Mouse (Mus musculus) thymus, adult 2 months (tissue): Measurements from ENCODE around the gene Gpr156. TPM values are rescaled to one million over a fixed set of nuclear protein-coding genes. Genes with fewer than 3 reads are reported as not detected.

Source experiments
- DNase-seq: peaks from one replicate; pipeline ENCODE4 v3.0.0; 2021
- H3K27ac ChIP-seq: fragments of 200-500 bp; 2 replicates; pipeline ENCODE4 v1.5.1; 2012; ENCODE audit warnings: low read length, control low read depth; ENCODE audit not compliant: control insufficient read depth, insufficient read depth
- H3K27me3 ChIP-seq: fragments of 200-500 bp; 2 replicates; pipeline ENCODE4 v1.6.1; 2012; ENCODE audit warnings: mild to moderate bottlenecking, low read length, moderate library complexity, mixed read lengths; ENCODE audit not compliant: control insufficient read depth, insufficient read depth
- H3K36me3 ChIP-seq: fragments of 200-500 bp; 2 replicates; pipeline ENCODE4 v1.6.1; 2012; ENCODE audit warnings: mild to moderate bottlenecking, low read length, moderate library complexity; ENCODE audit not compliant: control insufficient read depth, insufficient read depth
- H3K4me1 ChIP-seq: fragments of 200-500 bp; replicated peaks from 2 replicates; pipeline ENCODE4 v1.6.1; 2012; ENCODE audit warnings: low read length; ENCODE audit not compliant: control insufficient read depth, insufficient read depth
- H3K4me3 ChIP-seq: fragments of 200-500 bp; 2 replicates; pipeline ENCODE4 v1.5.1; 2012; ENCODE audit warnings: mild to moderate bottlenecking, low read length, control low read depth, moderate library complexity; ENCODE audit not compliant: control insufficient read depth, insufficient read depth
- CTCF ChIP-seq: fragments of 200-500 bp; IDR thresholded peaks from 2 replicates; pipeline ENCODE4 v1.5.1; 2012; ENCODE audit warnings: mild to moderate bottlenecking, control low read depth, low read length, moderate library complexity, borderline replicate concordance; ENCODE audit not compliant: control insufficient read depth, poor library complexity, insufficient read depth; ENCODE audit errors: extremely low read depth
- POLR2A ChIP-seq: fragments of 200-500 bp; IDR thresholded peaks from 2 replicates; pipeline ENCODE4 v1.6.1; 2012; ENCODE audit warnings: mild to moderate bottlenecking, low read length, control low read depth, moderate library complexity; ENCODE audit not compliant: control insufficient read depth, poor library complexity, insufficient read depth; ENCODE audit errors: extremely low read depth
- whole genome bisulfite sequencing: fragments of 180-500 bp; shearing (Covaris S2); methylation state at CpG from one replicate; pipeline ENCODE4 v1.1.7; 2018; 5-methylcytosine and 5-hydroxymethylcytosine counted together
- polyA plus RNA-seq: library from polyadenylated mRNA; depleted of rRNA; stranded (reverse); fragments of >200 nt; gene quantifications from 2 replicates; pipeline ENCODE4 v1.2.3, GENCODE M21; 2012

Gpr156 gene
- polyA plus RNA-seq, 1 experiment: 0.09 TPM

DNA sequence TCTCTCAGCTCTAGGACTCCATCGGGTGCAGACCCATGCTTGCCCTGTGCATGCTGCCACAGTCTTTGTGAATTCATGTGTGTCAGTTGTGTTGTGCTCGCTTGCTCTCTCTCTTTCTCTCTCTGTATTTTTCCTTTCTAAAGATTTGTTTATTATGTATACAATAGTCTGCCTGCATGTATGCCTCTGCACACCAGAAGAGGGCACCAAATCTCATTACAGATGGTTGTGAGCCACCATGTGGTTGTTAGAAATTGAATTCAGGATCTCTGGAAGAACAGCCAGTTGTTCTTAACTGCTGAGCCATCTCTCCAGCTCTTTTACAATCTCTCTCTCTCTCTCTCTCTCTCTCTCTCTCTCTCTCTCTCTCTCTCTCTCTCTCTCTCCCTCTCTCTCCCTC, 18.6 kb downstream of the Gpr156 start:
- H3K27ac ChIP-seq: no peak overlapping the region
- TF ChIP-seq POLR2A: no peak
- TF ChIP-seq CTCF: no peak
- no peak overlapping the region for H3K4me3 ChIP-seq
- WGBS: 89% methylated on average over 2 of the region's 2 CpGs
- H3K36me3 ChIP-seq: no peaks in the 10 kb centered on the region
- DNase-seq: no peak
- no peaks in the 10 kb centered on the region; the same call in 1 of the 2 replicates for H3K4me1 ChIP-seq
- H3K27me3 ChIP-seq: no peaks in the 10 kb centered on the region

DNA sequence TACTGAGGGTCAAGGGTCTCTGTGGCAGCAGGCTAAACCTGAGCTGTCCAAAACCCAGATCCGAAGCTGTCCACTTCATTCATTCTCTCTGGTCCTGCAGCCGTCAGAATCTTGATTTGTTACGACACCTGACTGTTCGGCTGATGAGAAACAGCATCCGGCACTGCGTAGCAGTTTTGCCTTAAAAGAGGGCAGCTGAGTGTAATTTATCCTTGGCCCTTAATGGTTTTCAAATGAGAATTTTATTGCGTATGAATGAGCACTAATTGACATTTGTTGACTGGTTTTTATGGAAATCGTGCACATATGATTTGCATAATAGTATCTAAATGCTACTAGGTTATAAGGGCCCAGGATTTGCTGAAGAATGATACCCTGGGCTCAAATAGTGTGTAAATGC, 21.0 kb downstream of the Gpr156 start:
- no peaks in the 10 kb centered on the region for H3K27me3 ChIP-seq
- H3K36me3 ChIP-seq: no peaks in the 10 kb centered on the region
- H3K4me1 ChIP-seq: no peaks in the 10 kb centered on the region; the same call in 1 of the 2 replicates
- H3K27ac ChIP-seq: no peak overlapping the region
- 94% methylated on average over 8 of the region's 8 CpGs for WGBS
- TF ChIP-seq POLR2A: no peak
- no peak for TF ChIP-seq CTCF
- no peak for DNase-seq
- H3K4me3 ChIP-seq: no peak overlapping the region

DNA sequence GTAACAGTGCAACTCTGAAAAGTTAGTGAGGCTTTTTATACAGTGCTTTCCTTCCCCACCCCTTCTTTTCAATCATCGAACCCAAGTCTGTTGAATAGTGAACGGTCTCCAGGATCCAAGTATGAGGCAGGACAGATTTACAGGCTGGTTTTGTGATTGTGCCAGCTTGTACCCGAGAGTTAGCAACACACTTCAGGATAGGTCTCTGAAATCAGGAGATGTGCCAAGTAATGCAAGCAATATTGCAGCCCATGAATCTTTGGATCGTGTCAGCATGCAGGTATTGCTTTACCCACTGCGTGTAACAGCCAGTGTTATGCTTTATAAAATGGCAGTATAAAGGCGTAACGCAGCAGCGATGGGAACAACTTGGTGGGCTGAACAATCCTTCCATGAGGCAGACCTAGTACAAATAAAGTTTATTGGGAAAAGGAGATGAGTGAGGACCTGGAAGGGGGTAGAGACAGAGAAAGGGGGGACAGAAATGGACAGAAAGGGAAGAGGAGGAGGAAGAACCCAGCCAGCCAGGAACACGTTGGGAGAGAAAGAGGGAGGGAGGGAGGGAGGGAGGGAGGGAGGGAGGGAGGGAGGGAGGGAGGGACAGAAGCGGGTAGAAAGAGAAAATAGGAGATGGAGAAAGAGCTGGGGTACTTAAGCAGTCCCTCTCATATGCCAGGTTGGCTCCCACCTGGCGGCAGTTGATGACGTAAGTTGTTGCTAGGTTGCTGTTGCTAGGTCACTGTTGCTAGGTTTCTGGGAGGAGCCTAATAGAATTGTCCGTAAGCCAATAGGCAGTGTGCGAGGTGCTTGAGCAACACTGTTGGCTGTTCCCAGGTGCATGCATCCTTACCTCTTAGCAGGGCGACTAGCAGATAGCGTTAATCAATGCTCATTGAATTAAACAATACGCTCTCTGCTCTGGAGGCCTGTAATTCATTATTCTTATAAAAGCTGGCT, 22.1 kb downstream of the Gpr156 start:
- no peak overlapping the region for H3K27ac ChIP-seq
- H3K4me1 ChIP-seq: no peaks in the 10 kb centered on the region; the same call in 1 of the 2 replicates
- no peak for TF ChIP-seq CTCF
- TF ChIP-seq POLR2A: no peak
- DNase-seq: no peak
- no peak overlapping the region for H3K4me3 ChIP-seq
- no peaks in the 10 kb centered on the region for H3K27me3 ChIP-seq
- WGBS: 91% methylated on average over 16 of the region's 17 CpGs
- no peaks in the 10 kb centered on the region for H3K36me3 ChIP-seq

DNA sequence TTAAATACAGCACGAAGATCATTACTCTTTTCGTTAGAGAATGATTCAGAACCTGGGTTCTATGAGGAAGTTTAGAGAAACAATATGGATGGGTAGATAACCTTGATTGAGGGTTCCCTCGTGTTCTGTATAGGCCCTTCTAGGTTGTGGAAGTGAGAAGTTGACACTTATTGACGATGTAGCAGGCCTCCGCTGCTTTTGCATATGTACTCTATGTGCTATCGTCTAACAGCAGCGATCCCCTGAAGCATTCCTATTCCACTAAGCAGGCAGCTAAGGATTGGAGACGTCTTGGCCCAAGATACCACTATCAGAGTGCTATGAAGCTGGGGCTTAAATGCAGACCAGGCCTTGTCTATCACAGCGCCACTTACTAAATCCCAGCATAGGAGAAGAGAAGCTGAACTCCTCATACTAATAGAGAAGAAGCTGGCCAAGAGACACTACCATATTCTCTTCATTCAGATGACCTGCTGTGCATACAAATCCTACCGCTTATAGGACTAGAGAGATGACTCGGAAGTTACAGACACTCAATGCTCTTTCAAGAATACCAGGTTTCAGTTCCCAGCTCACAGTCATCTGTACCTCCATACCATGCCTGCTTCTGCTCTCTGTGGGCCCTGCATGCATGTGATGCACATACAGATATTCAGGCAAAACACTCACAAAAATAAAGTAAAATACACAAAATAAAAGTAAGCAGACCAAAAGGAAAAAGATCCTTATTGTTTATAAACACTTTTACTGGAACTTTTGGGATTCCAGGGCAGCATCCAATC, 23.0 kb downstream of the Gpr156 start:
- Histone ChIP-seq H3K4me3 (no peak overlapping the region), H3K4me1 (no peaks in the 10 kb centered on the region; the same call in 1 of the 2 replicates), H3K36me3 (no peaks in the 10 kb centered on the region), H3K27ac (no peak overlapping the region), H3K27me3 (no peaks in the 10 kb centered on the region)
- TF ChIP-seq CTCF: no peak
- TF ChIP-seq POLR2A: no peak
- WGBS: 85% methylated on average over 11 of the region's 11 CpGs
- no peak for DNase-seq

DNA sequence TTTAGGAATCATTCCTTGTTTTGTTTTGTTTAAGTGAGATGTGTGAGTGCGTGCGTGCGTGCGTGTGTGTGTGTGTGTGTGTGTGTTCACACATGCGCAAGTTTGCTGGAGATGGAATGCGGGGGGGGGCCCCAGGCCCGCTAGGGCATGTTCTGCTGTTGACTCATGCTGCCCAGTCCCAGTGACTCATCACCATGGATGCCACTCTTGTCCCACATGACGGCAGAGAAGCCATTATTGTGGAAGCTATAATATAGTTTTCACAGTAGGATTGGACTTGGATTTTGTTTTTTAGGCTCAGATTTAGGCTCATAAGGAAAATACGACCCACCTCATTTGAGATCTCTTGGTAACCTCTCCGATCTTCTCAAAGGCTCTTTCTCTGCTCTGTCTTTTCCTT, 24.0 kb downstream of the Gpr156 start:
- no peak for DNase-seq
- Histone ChIP-seq H3K27me3 (no peaks in the 10 kb centered on the region), H3K4me1 (no peaks in the 10 kb centered on the region; the same call in 1 of the 2 replicates), H3K4me3 (no peak overlapping the region), H3K36me3 (no peaks in the 10 kb centered on the region), H3K27ac (no peak overlapping the region)
- TF ChIP-seq POLR2A (no peak), CTCF (no peak)
- 97% methylated on average over 10 of the region's 10 CpGs for WGBS

DNA sequence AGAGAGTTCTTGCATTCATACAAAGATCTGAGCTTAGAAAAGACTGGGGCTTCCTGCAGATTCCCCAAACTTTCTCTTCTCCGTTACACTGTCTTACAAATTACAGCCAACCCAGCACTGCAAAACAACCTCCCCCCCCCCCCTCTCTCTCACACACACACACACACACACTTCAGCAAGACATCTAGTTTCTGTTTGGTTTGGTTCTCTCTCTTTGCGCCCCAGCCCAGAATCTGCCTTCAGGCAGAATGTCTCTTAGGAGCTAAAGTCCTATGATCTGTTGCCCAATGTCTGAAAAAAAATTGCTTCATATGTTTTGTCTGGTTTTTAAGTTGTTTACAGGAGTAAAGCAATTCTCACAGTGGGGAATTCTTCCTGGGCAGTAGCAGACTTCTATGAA, 27.4 kb downstream of the Gpr156 start:
- no peak for TF ChIP-seq POLR2A
- no peak for TF ChIP-seq CTCF
- H3K4me1 ChIP-seq: no peaks in the 10 kb centered on the region; the same call in 1 of the 2 replicates

More for the DNA sequence above, 27.4 kb downstream of the Gpr156 start:
- Histone ChIP-seq H3K4me3 (no peak overlapping the region), H3K27ac (no peak overlapping the region), H3K36me3 (no peaks in the 10 kb centered on the region), H3K27me3 (no peaks in the 10 kb centered on the region)
- DNase-seq: no peak
- 89% methylated on average over 2 of the region's 2 CpGs for whole genome bisulfite sequencing
